20 mouse cellular contexts compared by ENCODE assay signal in the genomic region with DNA sequence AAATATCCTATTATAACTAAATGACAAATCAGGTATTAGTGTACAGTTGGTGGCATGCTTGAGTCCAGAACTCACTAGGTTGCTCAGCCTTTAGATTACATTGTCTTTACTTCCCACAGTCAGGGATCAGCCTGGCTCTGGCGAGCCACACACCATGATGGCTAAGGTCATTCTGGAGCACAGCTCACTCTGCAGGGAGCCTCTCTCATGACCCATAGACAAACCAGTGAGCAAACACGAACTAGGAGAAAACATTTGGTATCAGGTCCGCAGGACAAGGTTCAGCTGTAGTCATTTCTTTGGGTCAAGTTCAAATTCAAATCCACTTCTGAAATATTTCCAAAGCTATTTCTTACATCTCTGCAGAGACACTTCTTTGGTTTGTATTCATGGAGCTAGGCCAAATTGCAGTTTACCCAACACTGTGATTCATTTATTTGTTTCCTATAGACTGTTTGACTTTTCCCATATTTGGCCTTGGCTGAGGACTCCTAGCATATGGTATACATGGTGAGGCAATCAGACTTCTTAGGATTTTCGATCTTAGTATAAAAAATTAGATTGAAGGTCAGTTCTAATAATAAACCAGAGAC.
DNase-seq lines count a peak whose midpoint lies in the region; ATAC-seq and TF ChIP-seq lines count a peak whose summit lies in the region.
"Had no signal": no experiment of that assay in that cellular context is flagged by ENCODE, and none has a peak within 500 bp of the region (broad histone marks: within the 10 kb centered on the region; RNA-seq: fewer than 3 reads in every experiment).

No protein-coding gene starts in this region.

- H3K4me1 ChIP-seq in lung, postnatal 0 days (ENCODE audit: insufficient read depth, low read depth, low read length) = peaks cover 4% of the 10 kb centered on the region; the same call in 1 of the 2 replicates
- peaks cover 99% of the 10 kb centered on the region for H3K4me1 ChIP-seq in liver, embryonic 13.5 days (replicated peaks)

- TF ChIP-seq CTCF in lung, postnatal 0 days (IDR thresholded peaks at IDR 0.05) = no peak

- no peaks in the 10 kb centered on the region for H3K27me3 ChIP-seq in lung, postnatal 0 days (replicated peaks; ENCODE audit: insufficient read depth, low read length)
- no peaks in the 10 kb centered on the region for H3K27me3 ChIP-seq in liver, embryonic 13.5 days
- H3K27me3 ChIP-seq: embryonic facial prominence, embryonic 12.5 days; intestine, embryonic 15.5 days; midbrain, embryonic 12.5 days had no signal

- no peak overlapping the region for H3K4me2 ChIP-seq in lung, postnatal 0 days (replicated peaks; ENCODE audit: low read depth, low read length)
- H3K4me2 ChIP-seq in liver, embryonic 13.5 days = peak overlapping the region; percentile 59
- H3K4me2 ChIP-seq: embryonic facial prominence, embryonic 12.5 days; hindbrain, embryonic 14.5 days; intestine, embryonic 15.5 days; midbrain, embryonic 12.5 days had no signal

- ATAC-seq in lung, postnatal 0 days = peak; percentile 76
- ATAC-seq in liver, embryonic 13.5 days (ENCODE audit: low read depth) = no peak
- no peak for ATAC-seq in erythroid progenitor cell, adult 5-6 weeks (replicated peaks; ENCODE audit: low FRiP score, poor library complexity, severe bottlenecking)
- ATAC-seq: intestine, embryonic 15.5 days had no signal

- no peaks in the 10 kb centered on the region for H3K9me3 ChIP-seq in lung, postnatal 0 days (ENCODE audit: low read length)
- no peaks in the 10 kb centered on the region for H3K9me3 ChIP-seq in liver, embryonic 13.5 days (replicated peaks)
- H3K9me3 ChIP-seq: embryonic facial prominence, embryonic 12.5 days; G1E; heart, embryonic 10.5 days; intestine, embryonic 15.5 days; midbrain, embryonic 12.5 days had no signal

- DNase-seq in heart, adult 11 months = peak; percentile 92
- DNase-seq in heart, adult 9 months (ENCODE audit: low spot score in 2 of 2) = no peak
- DNase-seq in lung, postnatal 0 days (ENCODE audit: low spot score) = peak; percentile 85
- no peak for DNase-seq in lung, postnatal 14 days
- no peak for DNase-seq in liver, embryonic 13.5 days
- no peak for DNase-seq in layer of hippocampus, adult 18-20 months (ENCODE audit: low spot score in 2 of 2)
- DNase-seq: gastrocnemius, postnatal 14 days; heart, postnatal 14 days; kidney, postnatal 25 days; layer of hippocampus, adult 9-11 months; right cerebral cortex, postnatal 14 days; thymus, postnatal 36 days had no signal

- no peak overlapping the region for H3K4me3 ChIP-seq in lung, postnatal 0 days (ENCODE audit: low read depth, low read length)
- peak overlapping the region; percentile 46 for H3K4me3 ChIP-seq in liver, embryonic 13.5 days (replicated peaks)
- H3K4me3 ChIP-seq: embryonic facial prominence, embryonic 12.5 days; heart, embryonic 10.5 days; intestine, embryonic 15.5 days; midbrain, embryonic 12.5 days had no signal

- TF ChIP-seq EP300 in lung, postnatal 0 days (IDR thresholded peaks at IDR 0.05) = peak; percentile 91

- WGBS in lung, postnatal 0 days = 56% methylated on average over 4 of the region's 4 CpGs
- WGBS in liver, embryonic 13.5 days (ENCODE audit: insufficient replicate concordance) = 68% methylated on average over 4 of the region's 4 CpGs

- H3K9ac ChIP-seq in lung, postnatal 0 days (replicated peaks; ENCODE audit: low read depth) = no peak overlapping the region
- peak overlapping the region; percentile 49; the same call in 1 of the 2 replicates for H3K9ac ChIP-seq in liver, embryonic 13.5 days
- H3K9ac ChIP-seq: embryonic facial prominence, embryonic 12.5 days; hindbrain, embryonic 14.5 days; intestine, embryonic 15.5 days; midbrain, embryonic 12.5 days had no signal

- peak overlapping the region; percentile 68; the same call in 1 of the 2 replicates for H3K27ac ChIP-seq in lung, postnatal 0 days (ENCODE audit: low read length)
- H3K27ac ChIP-seq in liver, embryonic 13.5 days = peak overlapping the region; percentile 91
- H3K27ac ChIP-seq: embryonic facial prominence, embryonic 12.5 days; heart, embryonic 10.5 days; hindbrain, embryonic 14.5 days; macrophage; midbrain, embryonic 12.5 days had no signal

- H3K36me3 ChIP-seq in lung, postnatal 0 days (ENCODE audit: insufficient read depth, low read length) = no peaks in the 10 kb centered on the region
- no peaks in the 10 kb centered on the region for H3K36me3 ChIP-seq in liver, embryonic 13.5 days
- H3K36me3 ChIP-seq: embryonic facial prominence, embryonic 12.5 days; G1E; heart, embryonic 10.5 days; intestine, embryonic 15.5 days; midbrain, embryonic 12.5 days had no signal

Comparison
In these comparisons a context has a peak if more than half of its experiments do, and no peak if none do; other contexts are left out.
1. DNase-seq: peak in heart, adult 11 months (single experiment) and lung, postnatal 0 days (single experiment); none in heart, adult 9 months (0 of 2), lung, postnatal 14 days (single experiment), liver, embryonic 13.5 days (single experiment) and layer of hippocampus, adult 18-20 months (0 of 2).